Comparison of ENCODE assay signal across 9 mouse cellular contexts in genomic region chr12:17795660-17796278, GRCm38 (mm10).
A peak's percentile ranks its signal among the peaks of the same experiment; 100 is the strongest.
DNase-seq lines count a peak whose midpoint lies in the region; ATAC-seq and TF ChIP-seq lines count a peak whose summit lies in the region.
"Had no signal": no experiment of that assay in that cellular context is flagged by ENCODE, and none has a peak within 500 bp of the region (broad histone marks: within the 10 kb centered on the region; RNA-seq: fewer than 3 reads in every experiment).

No protein-coding gene starts in this region.

- H3K4me3 ChIP-seq in hindbrain, embryonic 10.5 days, result no peak overlapping the region
- no peak overlapping the region for H3K4me3 ChIP-seq in hindbrain, embryonic 12.5 days
- H3K4me3 ChIP-seq in forebrain, embryonic 12.5 days (replicated peaks), result no peak overlapping the region
- H3K4me3 ChIP-seq in intestine, embryonic 15.5 days (replicated peaks), result no peak overlapping the region
- no peak overlapping the region for H3K4me3 ChIP-seq in midbrain, postnatal 0 days (ENCODE audit: low read depth, low read length)
- H3K4me3 ChIP-seq: limb, embryonic 13.5 days had no signal

- H3K4me1 ChIP-seq in hindbrain, embryonic 10.5 days (replicated peaks), result no peaks in the 10 kb centered on the region
- no peaks in the 10 kb centered on the region for H3K4me1 ChIP-seq in hindbrain, embryonic 12.5 days
- H3K4me1 ChIP-seq in forebrain, embryonic 12.5 days, result no peaks in the 10 kb centered on the region
- no peaks in the 10 kb centered on the region for H3K4me1 ChIP-seq in intestine, embryonic 15.5 days (replicated peaks)
- no peaks in the 10 kb centered on the region for H3K4me1 ChIP-seq in midbrain, postnatal 0 days (ENCODE audit: insufficient read depth, low read length)
- H3K4me1 ChIP-seq: limb, embryonic 13.5 days had no signal

- intact Hi-C loops in left cerebral cortex, postnatal 10 days (cut with DNase I), result no loop called here

- H3K27ac ChIP-seq in hindbrain, embryonic 10.5 days, result no peak overlapping the region
- H3K27ac ChIP-seq in hindbrain, embryonic 12.5 days, result no peak overlapping the region
- H3K27ac ChIP-seq in forebrain, embryonic 12.5 days, result no peak overlapping the region
- no peak overlapping the region for H3K27ac ChIP-seq in intestine, embryonic 15.5 days
- H3K27ac ChIP-seq in midbrain, postnatal 0 days (ENCODE audit: low read depth, low read length), result no peak overlapping the region
- H3K27ac ChIP-seq: limb, embryonic 13.5 days had no signal

- no peak overlapping the region for H3K4me2 ChIP-seq in hindbrain, embryonic 12.5 days (replicated peaks)
- no peak overlapping the region for H3K4me2 ChIP-seq in forebrain, embryonic 12.5 days
- H3K4me2 ChIP-seq in intestine, embryonic 15.5 days (replicated peaks), result no peak overlapping the region
- H3K4me2 ChIP-seq in midbrain, postnatal 0 days (ENCODE audit: low read depth, low read length, poor library complexity, severe bottlenecking), result no peak overlapping the region
- H3K4me2 ChIP-seq: limb, embryonic 13.5 days had no signal

- peak; percentile 78 for TF ChIP-seq CTCF in midbrain, postnatal 0 days (IDR thresholded peaks at IDR 0.05)

- H3K9ac ChIP-seq in hindbrain, embryonic 12.5 days, result no peak overlapping the region
- no peak overlapping the region for H3K9ac ChIP-seq in forebrain, embryonic 12.5 days
- no peak overlapping the region for H3K9ac ChIP-seq in intestine, embryonic 15.5 days
- H3K9ac ChIP-seq in midbrain, postnatal 0 days (replicated peaks; ENCODE audit: low read length, poor library complexity, severe bottlenecking), result no peak overlapping the region
- H3K9ac ChIP-seq: limb, embryonic 13.5 days had no signal

- H3K27me3 ChIP-seq in hindbrain, embryonic 10.5 days (ENCODE audit: insufficient read depth, poor library complexity, severe bottlenecking), result no peaks in the 10 kb centered on the region
- no peaks in the 10 kb centered on the region for H3K27me3 ChIP-seq in hindbrain, embryonic 12.5 days
- no peaks in the 10 kb centered on the region for H3K27me3 ChIP-seq in forebrain, embryonic 12.5 days
- no peaks in the 10 kb centered on the region for H3K27me3 ChIP-seq in intestine, embryonic 15.5 days (replicated peaks)
- H3K27me3 ChIP-seq in midbrain, postnatal 0 days (ENCODE audit: insufficient read depth, low read length), result no peaks in the 10 kb centered on the region
- H3K27me3 ChIP-seq: limb, embryonic 13.5 days had no signal

- H3K9me3 ChIP-seq in hindbrain, embryonic 10.5 days, result no peaks in the 10 kb centered on the region
- no peaks in the 10 kb centered on the region for H3K9me3 ChIP-seq in hindbrain, embryonic 12.5 days (replicated peaks)
- H3K9me3 ChIP-seq in forebrain, embryonic 12.5 days, result no peaks in the 10 kb centered on the region
- H3K9me3 ChIP-seq in intestine, embryonic 15.5 days, result no peaks in the 10 kb centered on the region
- no peaks in the 10 kb centered on the region for H3K9me3 ChIP-seq in midbrain, postnatal 0 days (ENCODE audit: low read length)
- H3K9me3 ChIP-seq: limb, embryonic 13.5 days had no signal

- ATAC-seq in hindbrain, embryonic 12.5 days (ENCODE audit: low FRiP score), result no peak
- peak; percentile 30; the same call in 1 of the 2 replicates for ATAC-seq in forebrain, embryonic 12.5 days (ENCODE audit: low FRiP score)
- ATAC-seq in intestine, embryonic 15.5 days, result peak; percentile 31; the same call in 1 of the 2 replicates
- ATAC-seq in midbrain, postnatal 0 days (ENCODE audit: low FRiP score), result peak; percentile 34; the same call in 1 of the 2 replicates

- peaks cover 14% of the 10 kb centered on the region for H3K36me3 ChIP-seq in hindbrain, embryonic 10.5 days
- no peaks in the 10 kb centered on the region for H3K36me3 ChIP-seq in hindbrain, embryonic 12.5 days
- H3K36me3 ChIP-seq in forebrain, embryonic 12.5 days (replicated peaks), result peaks cover 12% of the 10 kb centered on the region
- no peaks in the 10 kb centered on the region for H3K36me3 ChIP-seq in intestine, embryonic 15.5 days
- H3K36me3 ChIP-seq in midbrain, postnatal 0 days (ENCODE audit: insufficient read depth, low read length), result peaks cover 2% of the 10 kb centered on the region; the same call in 1 of the 2 replicates

- WGBS in hindbrain, embryonic 10.5 days, result 67% methylated on average over 3 of the region's 3 CpGs
- 64% methylated on average over 3 of the region's 3 CpGs for WGBS in hindbrain, embryonic 12.5 days
- 66% methylated on average over 3 of the region's 3 CpGs for WGBS in forebrain, embryonic 12.5 days
- WGBS in intestine, embryonic 15.5 days, result 59% methylated on average over 3 of the region's 3 CpGs
- 62% methylated on average over 3 of the region's 3 CpGs for WGBS in midbrain, postnatal 0 days

- DNase-seq in hindbrain, embryonic 10.5 days (ENCODE audit: low spot score), result peak; percentile 44
- peak; percentile 77 for DNase-seq in brain, adult 2 months (ENCODE audit: low read depth, low spot score)
- peak; percentile 11 to 57 for DNase-seq in left cerebral cortex, postnatal 10 days (ENCODE audit: extremely low spot score in 1 of 2, low spot score in 2 of 2)
- peak; percentile 82 for DNase-seq in midbrain, postnatal 0 days (ENCODE audit: low spot score)
- DNase-seq in thymus, adult 18-20 months, result peak; percentile 24 to 26

Comparison
In these comparisons a context has a peak if more than half of its experiments do, and no peak if none do; other contexts are left out.
1. DNase-seq: peak in every context shown above with its lines; median percentile 82 in midbrain, postnatal 0 days; 77 in brain, adult 2 months; 44 in hindbrain, embryonic 10.5 days; 34 in left cerebral cortex, postnatal 10 days; 25 in thymus, adult 18-20 months.